Mouse (Mus musculus) liver, embryonic 14.5 days (tissue): Measurements from ENCODE around the gene Nynrin.

ENCODE experiments used
- CTCF ChIP-seq: IDR thresholded peaks from 2 replicates; pipeline ENCODE4 v1.5.1; 2016; ENCODE audit warnings: antibody characterized with exemption, low read depth, control low read depth
- EP300 ChIP-seq: IDR thresholded peaks from 2 replicates; pipeline ENCODE4 v1.6.1; 2016; ENCODE audit warnings: antibody characterized with exemption, low read depth

DNA sequence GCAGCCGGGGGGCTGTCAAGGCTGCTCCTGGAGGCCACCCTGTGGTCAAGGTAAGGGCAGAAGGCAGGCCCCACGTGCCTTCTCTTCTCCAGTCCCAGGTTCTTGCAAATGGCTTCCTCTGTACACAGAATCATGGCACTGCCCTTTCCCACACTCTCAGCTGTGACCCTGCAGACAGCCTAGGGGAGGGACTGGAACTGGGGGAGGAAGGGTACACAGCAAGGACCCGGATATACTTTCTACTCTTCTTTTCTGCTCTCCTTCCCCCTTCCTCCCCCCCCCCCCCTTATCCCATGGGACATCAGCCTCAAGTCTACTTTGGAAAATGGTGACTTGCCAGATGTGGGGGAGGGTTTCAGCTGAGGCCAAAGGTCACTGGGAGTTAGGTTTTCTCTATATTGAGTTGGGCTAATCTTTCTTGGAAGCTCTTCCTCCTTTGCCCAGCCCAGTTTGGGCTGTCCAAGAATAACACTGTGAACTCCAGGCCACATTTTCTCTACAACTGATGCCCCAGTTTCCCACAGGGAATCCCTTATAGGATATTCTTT lies 25.0 kb upstream of the Nynrin start:
- TF ChIP-seq CTCF (no peak), EP300 (no peak)
